Mouse (Mus musculus) ES-E14 (cell line): ENCODE data around the gene Rps27l.

Source experiments
- CHD2 ChIP-seq: IDR thresholded peaks from 2 replicates; pipeline ENCODE4 v1.6.1; 2014; ENCODE audit warnings: mild to moderate bottlenecking, low read depth, low read length, inconsistent platforms
- HCFC1 ChIP-seq: IDR thresholded peaks from 2 replicates; pipeline ENCODE4 v1.6.1; 2012; ENCODE audit warnings: low read length, inconsistent platforms, borderline replicate concordance; ENCODE audit not compliant: insufficient read depth
- MAFK ChIP-seq: IDR thresholded peaks from 2 replicates; pipeline ENCODE4 v1.6.1; 2014; ENCODE audit warnings: mild to moderate bottlenecking, low read depth, low read length, inconsistent platforms; ENCODE audit not compliant: insufficient read depth
- ZC3H11A ChIP-seq: IDR thresholded peaks from 2 replicates; pipeline ENCODE4 v1.6.1; 2012; ENCODE audit warnings: low read depth, mild to moderate bottlenecking, inconsistent platforms, low read length, borderline replicate concordance
- ZNF384 ChIP-seq: IDR thresholded peaks from 2 replicates; pipeline ENCODE4 v1.6.1; 2012; ENCODE audit warnings: low read depth, low read length, inconsistent platforms

DNA sequence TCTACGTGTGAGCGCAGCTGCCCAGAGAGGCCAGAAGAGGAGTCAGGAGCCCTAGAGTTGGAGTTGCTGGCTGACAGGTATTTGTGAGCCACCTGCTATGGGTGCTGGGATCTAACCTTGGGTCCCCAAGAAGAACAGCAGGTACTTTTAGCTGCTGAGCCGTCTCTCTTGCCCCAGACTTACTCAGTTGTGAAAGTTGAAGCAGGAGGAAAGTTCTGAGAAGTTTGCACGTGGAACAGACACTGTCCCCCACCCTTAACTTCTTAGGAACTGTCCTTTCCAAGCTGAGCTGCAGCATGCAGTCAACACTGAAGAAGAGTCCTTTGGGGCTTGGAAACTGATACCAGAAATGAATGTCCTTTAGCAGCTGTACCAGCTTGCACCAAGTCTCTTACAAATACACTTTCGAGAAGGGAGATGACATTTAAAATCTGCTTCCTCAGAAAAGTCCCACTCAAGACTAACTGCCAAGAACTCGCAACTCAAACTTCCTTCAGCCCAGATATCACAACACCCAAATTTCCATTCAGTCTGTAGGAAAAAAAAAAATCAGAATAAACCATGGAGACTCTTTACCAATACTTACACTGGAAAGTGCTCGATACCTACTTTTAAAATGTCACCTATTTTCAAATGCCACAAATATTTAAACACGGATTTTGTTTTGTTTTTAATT, 28.5 kb upstream of the Rps27l start:
- no peak for TF ChIP-seq HCFC1
- no peak for TF ChIP-seq MAFK
- no peak for TF ChIP-seq CHD2
- TF ChIP-seq ZNF384 = no peak
- TF ChIP-seq ZC3H11A = no peak
